Mouse (Mus musculus) adrenal gland, postnatal 25 days (tissue): ENCODE measurements around the gene Col6a5. TPM values are rescaled to one million over a fixed set of nuclear protein-coding genes. Genes with fewer than 3 reads are reported as not detected.

Experiments used
- DNase-seq: peaks from one replicate; pipeline ENCODE4 v3.0.0; 2021; ENCODE audit warnings: mixed read lengths
- long read RNA-seq: library from polyadenylated mRNA; stranded (forward); transcript quantifications from one replicate; pipeline ENCODE4 v2.0.0, GENCODE M21; 2021
- total RNA-seq: library from RNA; stranded (reverse); gene quantifications from 2 replicates; pipeline ENCODE4 v1.2.3, GENCODE M21; 2021

Col6a5 gene
- total RNA-seq: 1.6 and 5.3 TPM in 2 replicates
- long read RNA-seq: 0 reads

- DNase-seq: peak; percentile 47
These were observed at the start of gene Col6a5 for GRCm38 (mm10) chr9:105960533-105960932. TSS of gene Col6a5 (minus strand) at chr9:105960643.

- no peak for DNase-seq
These were observed 37.5 kb upstream of the Col6a5 start for GRCm38 (mm10) chr9:105997955-105998354.

DNA sequence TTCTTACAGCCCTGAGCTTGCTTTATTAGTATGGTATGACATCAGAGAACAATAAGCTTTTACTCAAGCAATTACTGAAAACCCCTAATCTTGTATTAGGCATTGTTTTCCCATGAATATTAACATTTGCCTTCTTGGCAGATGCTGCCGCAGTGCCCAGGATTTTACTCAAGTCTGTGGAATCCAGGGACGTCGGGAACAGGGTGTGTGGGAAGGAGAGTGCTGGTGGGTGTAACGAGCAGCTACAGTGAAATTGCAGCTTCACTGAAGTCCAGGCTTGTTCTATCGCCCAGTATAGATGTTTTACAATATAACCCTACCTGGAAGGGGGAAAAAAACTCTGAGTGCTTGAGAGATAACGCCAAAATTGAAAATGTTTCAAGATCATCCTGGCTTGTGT is 32.0 kb upstream of the Col6a5 start:
- DNase-seq: no peak

DNA sequence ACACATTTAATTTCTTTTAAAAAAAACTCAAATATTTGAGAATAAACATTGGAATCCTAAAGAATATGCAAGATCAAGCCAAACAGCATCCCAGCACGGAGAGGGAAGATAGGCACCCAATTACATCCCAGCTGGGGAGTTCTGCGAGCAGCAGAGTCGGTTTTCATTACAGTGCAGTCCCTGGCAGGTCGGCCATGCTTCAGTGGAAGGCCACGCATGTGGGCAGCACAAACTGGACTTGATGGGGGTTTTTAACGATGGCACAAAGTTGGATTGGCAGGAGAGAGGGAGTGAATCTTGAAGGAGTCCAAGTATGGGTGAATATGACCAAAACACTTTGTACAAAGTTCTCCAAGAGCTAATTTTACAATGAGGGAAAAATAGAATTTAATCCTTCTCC is 29.7 kb upstream of the Col6a5 start:
- DNase-seq: no peak

DNA sequence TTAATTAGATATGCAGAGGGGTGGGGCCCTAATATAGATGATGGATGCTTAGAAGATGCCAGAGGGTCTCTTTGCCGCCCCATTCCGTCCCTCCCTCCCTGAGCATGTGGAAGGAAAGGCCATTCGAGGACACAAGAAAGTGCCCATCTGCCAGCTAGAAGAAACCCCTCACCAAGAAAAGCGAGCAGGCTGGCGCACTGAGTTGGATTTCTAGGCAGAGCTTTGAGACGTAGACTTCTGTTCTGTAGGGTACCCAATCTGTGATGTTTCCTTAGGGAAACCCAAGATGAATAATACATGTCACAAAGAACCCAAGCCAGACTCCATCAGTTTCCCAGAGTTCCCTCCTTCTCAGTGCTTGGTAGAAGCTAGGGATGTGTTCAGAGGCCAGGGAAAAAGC is 29.0 kb upstream of the Col6a5 start:
- DNase-seq: no peak

GRCm38 (mm10) chr9:105988096-105988495 is 27.7 kb upstream of the Col6a5 start:
- no peak for DNase-seq

- DNase-seq: no peak
These were observed 24.6 kb upstream of the Col6a5 start for GRCm38 (mm10) chr9:105984931-105985519.

GRCm38 (mm10) chr9:105978479-105978878 is 18.0 kb upstream of the Col6a5 start:
- no peak for DNase-seq

DNA sequence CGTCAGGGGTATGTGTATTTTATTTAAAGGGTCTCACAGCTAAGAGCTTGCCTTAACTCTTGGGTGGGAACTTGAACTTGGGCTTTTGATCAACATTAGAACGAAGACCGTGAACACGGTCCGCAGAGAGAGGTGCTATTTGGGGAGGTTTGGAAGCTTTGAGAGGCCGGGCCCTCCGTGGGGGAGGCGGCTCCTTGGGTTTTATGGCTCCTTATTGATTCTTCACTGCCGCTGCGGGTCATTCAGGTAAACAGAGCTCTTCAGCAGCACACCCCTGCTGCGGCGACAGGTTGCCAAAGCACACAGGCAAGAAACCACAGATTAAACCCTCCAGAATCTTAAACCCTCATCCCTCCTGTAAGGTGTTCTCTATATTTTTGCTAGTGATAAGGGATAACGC is 16.4 kb upstream of the Col6a5 start:
- DNase-seq: no peak

DNA sequence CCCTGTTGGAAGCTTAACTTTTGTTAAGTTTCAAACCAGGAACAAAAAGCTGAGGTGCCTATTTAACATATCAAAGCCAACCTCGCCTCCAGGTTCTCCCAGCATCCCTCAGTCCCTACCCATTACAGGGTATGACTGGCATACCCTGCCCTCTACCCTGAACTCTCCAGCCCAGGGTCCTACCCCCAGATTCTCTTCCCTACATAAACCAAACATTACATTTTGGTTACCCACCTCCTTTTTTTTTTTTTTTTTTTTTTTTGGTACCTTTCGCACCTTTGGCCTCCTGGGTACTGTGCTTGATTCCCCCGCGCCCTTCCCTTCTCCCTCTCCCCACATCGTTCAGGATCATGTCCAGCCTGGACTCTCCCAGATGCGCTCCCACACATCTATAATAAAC is 15.9 kb upstream of the Col6a5 start:
- DNase-seq: no peak

GRCm38 (mm10) chr9:105973736-105974135 is 13.3 kb upstream of the Col6a5 start:
- DNase-seq: no peak

GRCm38 (mm10) chr9:105972031-105972430 is 11.6 kb upstream of the Col6a5 start:
- no peak for DNase-seq

DNA sequence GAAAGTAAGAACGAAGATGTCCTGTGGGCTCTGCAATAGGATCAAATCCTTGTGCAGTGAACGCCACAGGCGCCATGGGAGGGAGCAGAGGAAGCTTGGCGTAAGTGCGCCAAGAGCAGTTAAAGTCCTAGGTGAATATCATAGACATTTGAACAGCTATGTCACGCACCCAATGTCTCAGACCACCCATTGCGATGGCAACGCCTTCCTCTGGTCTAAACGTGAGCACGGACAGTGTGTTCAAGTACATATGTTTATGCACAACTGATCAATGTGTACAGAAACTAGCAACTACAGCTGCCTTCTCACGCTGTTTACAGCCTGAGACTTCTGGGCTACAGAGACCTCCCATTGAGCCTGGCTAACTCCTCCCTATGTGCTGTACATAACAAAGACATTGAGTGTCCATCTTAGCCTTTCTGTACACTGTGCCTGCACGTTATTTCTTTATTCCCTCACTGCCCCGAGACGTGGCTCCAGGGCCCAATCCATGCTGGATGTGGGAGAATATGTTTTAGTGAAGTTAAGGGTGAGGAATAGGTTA is 11.0 kb upstream of the Col6a5 start:
- DNase-seq: no peak

GRCm38 (mm10) chr9:105970901-105971300 is 10.5 kb upstream of the Col6a5 start:
- no peak for DNase-seq

DNA sequence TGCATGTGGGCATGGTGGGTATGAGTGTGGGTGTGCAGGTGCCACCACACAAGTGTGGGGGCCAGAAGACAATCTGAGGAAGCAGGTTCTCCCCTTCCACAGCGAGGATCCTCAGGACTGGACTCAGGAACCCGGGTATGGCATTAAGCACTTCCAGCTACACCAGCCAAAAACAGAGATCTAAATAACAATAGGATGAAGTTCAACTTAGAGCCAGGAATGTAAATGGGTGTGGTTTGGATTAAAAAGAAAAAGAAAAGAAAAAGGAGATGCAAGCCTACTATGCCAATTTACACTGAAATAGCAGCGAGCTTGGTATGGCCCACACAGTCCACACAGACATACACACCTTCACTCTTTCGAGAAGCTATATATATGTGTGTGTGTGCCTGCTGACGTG is 7.5 kb upstream of the Col6a5 start:
- DNase-seq: no peak

- DNase-seq: no peak
These were observed 1.3 kb downstream of the Col6a5 start for GRCm38 (mm10) chr9:105959116-105959515.

- DNase-seq: no peak
These were observed 10.7 kb downstream of the Col6a5 start for GRCm38 (mm10) chr9:105949755-105950154.

GRCm38 (mm10) chr9:105947577-105947976 is 12.9 kb downstream of the Col6a5 start:
- DNase-seq: no peak

DNA sequence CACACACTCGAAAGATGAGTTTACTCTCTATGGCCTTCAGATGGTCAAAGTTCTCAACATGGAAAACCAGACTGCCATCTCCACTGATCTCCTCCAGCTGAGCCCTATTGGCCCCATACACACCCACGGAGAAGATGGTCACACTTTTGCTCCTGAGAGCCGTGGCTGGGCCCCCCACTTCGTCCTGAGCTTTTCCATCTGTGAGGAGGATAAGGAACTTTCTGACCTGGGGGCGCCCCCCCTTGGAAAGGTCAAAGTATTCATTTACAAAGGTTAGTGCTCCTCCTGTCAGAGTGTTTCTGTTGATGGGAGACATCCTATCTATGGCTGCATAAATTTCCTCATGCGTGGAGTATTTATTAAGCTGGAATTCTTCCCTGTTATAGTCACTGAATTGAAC is 26.6 kb downstream of the Col6a5 start:
- DNase-seq: no peak

GRCm38 (mm10) chr9:105929287-105929686 is 31.2 kb downstream of the Col6a5 start:
- DNase-seq: no peak

GRCm38 (mm10) chr9:105928406-105929071 is 31.9 kb downstream of the Col6a5 start:
- no peak for DNase-seq

GRCm38 (mm10) chr9:105923659-105924058 is 36.8 kb downstream of the Col6a5 start:
- DNase-seq: no peak

GRCm38 (mm10) chr9:105915186-105915585 is 45.3 kb downstream of the Col6a5 start:
- no peak for DNase-seq

GRCm38 (mm10) chr9:105910166-105910565 is 50.3 kb downstream of the Col6a5 start:
- no peak for DNase-seq
